9 mouse cellular contexts compared by ENCODE assay signal in genomic region chr6:48645660-48646308, GRCm38 (mm10). TPM values are rescaled to one million over a fixed set of nuclear protein-coding genes. Genes with fewer than 3 reads are reported as not detected.
DNase-seq lines count a peak whose midpoint lies in the region; ATAC-seq and TF ChIP-seq lines count a peak whose summit lies in the region.
"Had no signal": no experiment of that assay in that cellular context is flagged by ENCODE, and none has a peak within 500 bp of the region (broad histone marks: within the 10 kb centered on the region; RNA-seq: fewer than 3 reads in every experiment).

No protein-coding gene starts in this region.

- TF ChIP-seq POLR2A in heart, adult 2 months (IDR thresholded peaks at IDR 0.05; ENCODE audit: insufficient read depth, low read depth, low read length): no peak
- no peak for TF ChIP-seq POLR2A in thymus, adult 2 months (IDR thresholded peaks at IDR 0.05; ENCODE audit: control insufficient read depth, extremely low read depth, insufficient read depth, low read length, poor library complexity)

- ATAC-seq in liver, embryonic 13.5 days (ENCODE audit: low read depth): no peak
- peak; percentile 45; the same call in 1 of the 2 replicates for ATAC-seq in neural tube, embryonic 15.5 days (ENCODE audit: low FRiP score)

- TF ChIP-seq EP300 in heart, adult 2 months (IDR thresholded peaks at IDR 0.05; ENCODE audit: insufficient read depth, low read depth, low read length): 0 out of 2 replicates have a peak, but pooled peaks have one; percentile 49

- H3K79me2 ChIP-seq in heart, adult 2 months (replicated peaks; ENCODE audit: control insufficient read depth, insufficient read depth, low read length): no peaks in the 10 kb centered on the region

- no peak overlapping the region for H3K4me2 ChIP-seq in liver, embryonic 13.5 days
- no peak overlapping the region for H3K4me2 ChIP-seq in neural tube, embryonic 15.5 days
- H3K4me2 ChIP-seq: embryonic facial prominence, embryonic 12.5 days had no signal

- H3K9ac ChIP-seq in heart, adult 2 months (ENCODE audit: low read depth, low read length): no peak overlapping the region
- no peak overlapping the region for H3K9ac ChIP-seq in liver, embryonic 13.5 days
- H3K9ac ChIP-seq in neural tube, embryonic 15.5 days (replicated peaks): no peak overlapping the region
- H3K9ac ChIP-seq: embryonic facial prominence, embryonic 12.5 days had no signal

- DNase-seq in urinary bladder, adult 2 months (ENCODE audit: low spot score): peak; percentile 41
- no peak for DNase-seq in urinary bladder, adult 18-20 months (ENCODE audit: low spot score in 2 of 2)
- peak; percentile 80 to 85 for DNase-seq in cerebellum, postnatal 14 days
- DNase-seq in heart, adult 2 months: peak; percentile 76
- peak; percentile 71 to 83 for DNase-seq in kidney, adult 8-10 months
- peak; percentile 21 for DNase-seq in liver, embryonic 13.5 days
- peak; percentile 78 for DNase-seq in thymus, adult 2 months

- no peaks in the 10 kb centered on the region for H3K36me3 ChIP-seq in heart, adult 2 months (ENCODE audit: control insufficient read depth, insufficient read depth, low read length)
- H3K36me3 ChIP-seq in liver, embryonic 13.5 days: no peaks in the 10 kb centered on the region
- no peaks in the 10 kb centered on the region for H3K36me3 ChIP-seq in neural tube, embryonic 15.5 days
- peaks cover 11% of the 10 kb centered on the region for H3K36me3 ChIP-seq in thymus, adult 2 months (ENCODE audit: control insufficient read depth, insufficient read depth, low read length)
- H3K36me3 ChIP-seq: embryonic facial prominence, embryonic 12.5 days had no signal

- H3K27me3 ChIP-seq in heart, adult 2 months (ENCODE audit: control insufficient read depth, insufficient read depth, low read length): no peaks in the 10 kb centered on the region
- no peaks in the 10 kb centered on the region; the same call in 1 of the 2 replicates for H3K27me3 ChIP-seq in liver, embryonic 13.5 days
- H3K27me3 ChIP-seq in neural tube, embryonic 15.5 days (replicated peaks): no peaks in the 10 kb centered on the region
- H3K27me3 ChIP-seq in thymus, adult 2 months (ENCODE audit: control insufficient read depth, insufficient read depth, low read length): no peaks in the 10 kb centered on the region
- H3K27me3 ChIP-seq: embryonic facial prominence, embryonic 12.5 days had no signal

- peak; percentile 98 for TF ChIP-seq CTCF in heart, adult 2 months (IDR thresholded peaks at IDR 0.05)
- TF ChIP-seq CTCF in thymus, adult 2 months (IDR thresholded peaks at IDR 0.05; ENCODE audit: borderline replicate concordance, control insufficient read depth, extremely low read depth, insufficient read depth, low read length, poor library complexity): no peak

- H3K27ac ChIP-seq in heart, adult 2 months: peak overlapping the region; percentile 60
- H3K27ac ChIP-seq in liver, embryonic 13.5 days: no peak overlapping the region
- H3K27ac ChIP-seq in neural tube, embryonic 15.5 days (replicated peaks): no peak overlapping the region
- no peak overlapping the region for H3K27ac ChIP-seq in thymus, adult 2 months (ENCODE audit: control insufficient read depth, insufficient read depth, low read length)
- H3K27ac ChIP-seq: embryonic facial prominence, embryonic 12.5 days had no signal

- WGBS in heart, adult 2 months: 8% methylated on average over 12 of the region's 12 CpGs
- 4% methylated on average over 12 of the region's 12 CpGs for WGBS in liver, embryonic 13.5 days (ENCODE audit: insufficient replicate concordance)
- WGBS in neural tube, embryonic 15.5 days: 17% methylated on average over 12 of the region's 12 CpGs
- 6% methylated on average over 12 of the region's 12 CpGs for WGBS in thymus, adult 2 months

- H3K4me3 ChIP-seq in heart, adult 2 months: no peak overlapping the region
- no peak overlapping the region for H3K4me3 ChIP-seq in liver, embryonic 13.5 days (replicated peaks)
- H3K4me3 ChIP-seq in neural tube, embryonic 15.5 days (replicated peaks): no peak overlapping the region
- no peak overlapping the region for H3K4me3 ChIP-seq in thymus, adult 2 months (ENCODE audit: control insufficient read depth, insufficient read depth, low read length)
- H3K4me3 ChIP-seq: embryonic facial prominence, embryonic 12.5 days had no signal

- no peaks in the 10 kb centered on the region for H3K9me3 ChIP-seq in liver, embryonic 13.5 days (replicated peaks)
- no peaks in the 10 kb centered on the region for H3K9me3 ChIP-seq in neural tube, embryonic 15.5 days (replicated peaks)
- H3K9me3 ChIP-seq: embryonic facial prominence, embryonic 12.5 days had no signal

- H3K4me1 ChIP-seq in heart, adult 2 months (ENCODE audit: control insufficient read depth, insufficient read depth, low read length): peaks cover 1% of the 10 kb centered on the region; the same call in 1 of the 2 replicates
- peaks cover 3% of the 10 kb centered on the region; the same call in 1 of the 2 replicates for H3K4me1 ChIP-seq in liver, embryonic 13.5 days (replicated peaks)
- no peaks in the 10 kb centered on the region for H3K4me1 ChIP-seq in neural tube, embryonic 15.5 days
- H3K4me1 ChIP-seq in thymus, adult 2 months (replicated peaks; ENCODE audit: control insufficient read depth, insufficient read depth, low read length): peaks cover 20% of the 10 kb centered on the region
- H3K4me1 ChIP-seq: embryonic facial prominence, embryonic 12.5 days had no signal

- intact Hi-C loops in heart, adult 2 months (cut with DNase I): loop anchor here (1.0 to 5.0 kb wide), 4 partner anchors 33 to 127 kb away; partner anchors contain the start of genes Gimap5 and Gimap6

RNA-seq across cellular contexts. Expression of gene Gimap8, which starts 1.2 kb away (rescaled TPM):
- 6.2 and 8.1 TPM in 2 replicates for polyA plus RNA-seq in urinary bladder, adult 2 months (2012; rRNA removed)
- 1 to 10 TPM; 7.1 to 7.6 TPM for total RNA-seq in heart, adult 2 months (2021)
- 4.1 and 7.3 TPM in 2 replicates for polyA plus RNA-seq in heart, adult 2 months (2012; rRNA removed)
- polyA plus RNA-seq in liver, embryonic 13.5 days (2015; fragmentation: Nextera tagmentation; extraction: Ambion mirVana): 0.73 and 0.93 TPM in 2 replicates
- polyA plus RNA-seq in neural tube, embryonic 15.5 days (2015; fragmentation: Nextera tagmentation; extraction: Ambion mirVana): 0.73 and 1.4 TPM in 2 replicates
- polyA plus RNA-seq in thymus, adult 2 months (2012; rRNA removed): 26.6 and 29.8 TPM in 2 replicates

RNA-seq across cellular contexts. Expression of gene AI854703, which starts 19.2 kb away (rescaled TPM):
- 5.7 and 6.2 TPM in 2 replicates for polyA plus RNA-seq in urinary bladder, adult 2 months (2012; rRNA removed)
- total RNA-seq in heart, adult 2 months (2021): under 1 TPM; 0.16 to 0.29 TPM
- 0.68 and 1.1 TPM in 2 replicates for polyA plus RNA-seq in heart, adult 2 months (2012; rRNA removed)
- polyA plus RNA-seq in liver, embryonic 13.5 days (2015; fragmentation: Nextera tagmentation; extraction: Ambion mirVana): 0.20 and 0.28 TPM in 2 replicates
- polyA plus RNA-seq in neural tube, embryonic 15.5 days (2015; fragmentation: Nextera tagmentation; extraction: Ambion mirVana): 30.5 and 31.4 TPM in 2 replicates
- 1.5 and 1.7 TPM in 2 replicates for polyA plus RNA-seq in thymus, adult 2 months (2012; rRNA removed)

RNA-seq across cellular contexts. Expression of gene Gimap9, which starts 30.1 kb away (rescaled TPM):
- 5.6 and 6.9 TPM in 2 replicates for polyA plus RNA-seq in urinary bladder, adult 2 months (2012; rRNA removed)
- 1 to 10 TPM; 3.1 to 3.4 TPM for total RNA-seq in heart, adult 2 months (2021)
- polyA plus RNA-seq in heart, adult 2 months (2012; rRNA removed): 1.8 and 3.7 TPM in 2 replicates
- 10.9 and 12.1 TPM in 2 replicates for polyA plus RNA-seq in liver, embryonic 13.5 days (2015; fragmentation: Nextera tagmentation; extraction: Ambion mirVana)
- polyA plus RNA-seq in neural tube, embryonic 15.5 days (2015; fragmentation: Nextera tagmentation; extraction: Ambion mirVana): 1.9 and 11.8 TPM in 2 replicates
- 42.5 and 49.6 TPM in 2 replicates for polyA plus RNA-seq in thymus, adult 2 months (2012; rRNA removed)

RNA-seq across cellular contexts. Expression of gene Gimap4, which starts 38.6 kb away (rescaled TPM):
- 19.0 and 19.1 TPM in 2 replicates for polyA plus RNA-seq in urinary bladder, adult 2 months (2012; rRNA removed)
- 10 to 100 TPM; 22.4 to 25.3 TPM for total RNA-seq in heart, adult 2 months (2021)
- polyA plus RNA-seq in heart, adult 2 months (2012; rRNA removed): 28.1 and 42.1 TPM in 2 replicates
- polyA plus RNA-seq in liver, embryonic 13.5 days (2015; fragmentation: Nextera tagmentation; extraction: Ambion mirVana): 11.6 and 12.3 TPM in 2 replicates
- polyA plus RNA-seq in neural tube, embryonic 15.5 days (2015; fragmentation: Nextera tagmentation; extraction: Ambion mirVana): 1.4 and 4.9 TPM in 2 replicates
- polyA plus RNA-seq in thymus, adult 2 months (2012; rRNA removed): 43.0 and 64.0 TPM in 2 replicates

RNA-seq across cellular contexts. Expression of gene Zfp775, which starts 43.9 kb away (rescaled TPM):
- 4.6 and 7.7 TPM in 2 replicates for polyA plus RNA-seq in urinary bladder, adult 2 months (2012; rRNA removed)
- total RNA-seq in heart, adult 2 months (2021): 10 to 100 TPM; 11.8 to 12.9 TPM
- 6.2 and 7.0 TPM in 2 replicates for polyA plus RNA-seq in heart, adult 2 months (2012; rRNA removed)
- polyA plus RNA-seq in liver, embryonic 13.5 days (2015; fragmentation: Nextera tagmentation; extraction: Ambion mirVana): 1.9 and 2.0 TPM in 2 replicates
- polyA plus RNA-seq in neural tube, embryonic 15.5 days (2015; fragmentation: Nextera tagmentation; extraction: Ambion mirVana): 12.8 and 13.0 TPM in 2 replicates
- polyA plus RNA-seq in thymus, adult 2 months (2012; rRNA removed): 8.2 and 10.2 TPM in 2 replicates

Comparison
In these comparisons a context has a peak if more than half of its experiments do, and no peak if none do; other contexts are left out.
1. DNase-seq: peak in urinary bladder, adult 2 months (single experiment), cerebellum, postnatal 14 days (2 of 2), heart, adult 2 months (2 of 2), kidney, adult 8-10 months (2 of 2), liver, embryonic 13.5 days (single experiment) and thymus, adult 2 months (single experiment); none in urinary bladder, adult 18-20 months (0 of 2).